Mouse (Mus musculus) embryonic fibroblast, embryonic 13.5 days (primary cell): ENCODE measurements around the gene Dlg1.

Experiments
- CTCF ChIP-seq: IDR thresholded peaks from 2 replicates; pipeline ENCODE4 v1.5.1; 2011; ENCODE audit warnings: mild to moderate bottlenecking, control low read depth, low read length, moderate library complexity, borderline replicate concordance; ENCODE audit not compliant: insufficient read depth
- POLR2A ChIP-seq: IDR thresholded peaks from 2 replicates; pipeline ENCODE4 v1.6.1; 2011; ENCODE audit warnings: low read depth, mild to moderate bottlenecking, control low read depth, low read length, moderate library complexity

DNA sequence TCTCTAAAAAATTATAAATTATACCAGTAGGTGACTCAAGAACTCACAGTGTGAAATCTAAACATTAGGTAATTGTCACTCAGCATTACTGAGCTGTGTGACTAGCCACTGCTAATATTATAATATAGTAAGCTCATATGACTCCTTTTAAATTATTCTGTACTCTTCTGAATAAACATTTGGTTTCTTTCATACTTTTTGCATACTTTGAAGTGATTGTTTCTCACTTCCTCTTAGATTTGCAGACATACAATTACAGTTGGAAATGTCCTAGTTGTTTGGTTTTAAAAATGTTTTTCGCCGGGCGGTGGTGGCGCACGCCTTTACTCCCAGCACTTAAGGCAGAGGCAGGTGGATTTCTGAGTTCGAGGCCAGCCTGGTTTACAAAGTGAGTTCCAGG lies 19.0 kb downstream of the Dlg1 start:
- TF ChIP-seq CTCF (no peak), POLR2A (no peak)
